Mouse (Mus musculus) ES-CJ7 (cell line): ENCODE results near the gene Spink8.
"Not testable (repeated sequence)": the region's sequence is repeated elsewhere in the genome, so short reads cannot be mapped to it uniquely, and the experiment has no call there.

Source experiments
- DNase-seq: peaks from one replicate; pipeline ENCODE4 v3.0.0; 2011; ENCODE audit warnings: low read depth, low spot score

Spink8 gene

DNA sequence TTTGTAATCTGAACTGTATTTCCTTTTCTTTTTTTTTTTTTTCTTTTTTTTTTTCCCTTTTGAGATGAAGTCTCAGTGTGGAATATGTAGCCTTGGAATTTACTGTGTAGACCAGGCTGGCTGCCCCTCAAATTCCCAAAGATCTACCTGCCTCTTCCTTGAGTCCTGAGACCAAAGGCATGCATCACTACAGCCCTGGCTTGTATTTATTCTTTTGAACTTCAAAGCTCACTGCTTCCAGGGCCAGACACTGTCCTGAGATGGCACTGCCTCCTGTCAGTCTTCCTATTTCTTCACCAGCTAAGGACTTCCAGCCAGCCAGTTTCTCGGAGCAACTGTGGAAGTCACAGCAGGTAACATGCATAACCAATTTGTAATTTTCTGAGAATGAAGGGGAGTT, at the start of gene Spink8:
Spink8 (plus strand) TSS at position 301 of the 400 bp plus-strand sequence.
- DNase-seq, result no peak

- not testable (repeated sequence) for DNase-seq
These were observed 45.2 kb upstream of the Spink8 start for GRCm38 (mm10) chr9:109766841-109767240.

- DNase-seq, result not testable (repeated sequence)
These were observed 21.5 kb upstream of the Spink8 start, which contains the start of gene Fbxw27 for GRCm38 (mm10) chr9:109790570-109790969. Gene Fbxw27, minus strand, starts transcription at chr9:109790670.

GRCm38 (mm10) chr9:109795221-109795620, 16.9 kb upstream of the Spink8 start:
- no peak for DNase-seq

DNA sequence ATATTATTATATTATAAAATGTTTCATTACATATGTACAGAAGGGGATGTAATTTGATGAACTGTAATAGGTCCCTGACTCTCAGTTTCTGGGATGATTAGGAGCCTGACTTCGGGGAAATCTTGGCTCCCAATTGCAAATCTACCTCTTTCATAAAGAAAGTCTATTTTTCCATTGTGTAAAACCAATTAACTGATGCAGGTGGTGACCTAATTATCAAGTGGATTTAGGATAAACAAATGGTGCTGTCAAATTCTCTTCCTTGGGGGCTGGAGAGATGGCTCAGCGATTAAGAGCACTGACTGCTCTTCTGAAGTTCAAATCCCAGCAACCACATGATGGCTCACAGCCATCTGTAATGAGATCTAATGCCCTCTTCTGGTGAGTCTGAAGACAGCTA, 16.3 kb upstream of the Spink8 start:
- DNase-seq, result no peak

- DNase-seq, result peak; percentile 65
These were observed 14.0 kb upstream of the Spink8 start for GRCm38 (mm10) chr9:109798051-109798450.

- not testable (repeated sequence) for DNase-seq
These were observed 6.5 kb upstream of the Spink8 start for GRCm38 (mm10) chr9:109805596-109805995.

DNA sequence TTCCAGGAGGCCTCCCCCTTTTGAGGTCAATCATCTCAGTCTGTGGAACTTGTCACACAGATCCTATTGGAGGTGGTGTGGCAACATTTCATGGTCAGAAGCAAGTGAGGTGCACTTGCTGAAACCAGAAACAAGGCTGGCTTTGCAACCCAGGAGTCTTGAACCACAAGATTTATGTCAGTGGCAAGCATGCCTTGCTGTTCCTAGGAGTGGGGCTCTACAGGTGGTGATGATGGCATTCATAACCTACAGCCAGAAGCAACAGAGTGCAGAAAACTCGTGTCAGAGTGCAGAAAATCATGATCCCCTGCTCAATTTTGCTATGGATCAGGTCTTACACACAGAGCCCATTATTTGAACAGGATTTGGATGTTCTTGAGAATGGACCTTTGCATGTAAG, 5.8 kb upstream of the Spink8 start:
- no peak for DNase-seq

DNA sequence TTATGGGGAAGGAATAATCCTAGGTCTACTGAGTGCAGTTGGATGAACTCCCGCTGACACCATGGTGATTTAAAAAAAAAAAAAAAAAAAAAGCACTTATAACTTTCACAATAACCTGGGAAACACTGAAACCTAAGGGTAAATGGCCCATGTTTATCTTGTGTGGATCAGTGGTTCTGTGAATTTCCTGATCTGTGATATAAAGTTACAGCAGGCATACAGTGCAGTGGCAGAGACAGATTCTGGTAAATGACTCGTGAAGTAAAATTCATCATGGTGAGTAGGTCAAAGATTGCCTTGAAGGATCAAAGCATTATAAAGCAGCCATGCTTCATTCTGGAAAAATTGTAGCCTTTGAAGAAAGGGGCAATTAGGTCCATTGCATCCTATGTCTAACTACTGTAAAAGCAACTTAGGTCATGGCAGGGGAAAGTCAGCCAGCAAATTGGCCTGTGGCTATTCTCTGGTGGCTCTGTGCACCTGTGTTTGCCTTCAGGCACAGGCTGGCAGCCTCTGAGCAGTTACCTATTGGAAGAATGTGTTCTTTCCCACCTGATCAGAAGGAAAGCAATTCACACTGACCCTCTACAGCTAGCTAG, 5.3 kb upstream of the Spink8 start:
- DNase-seq, result no peak

DNA sequence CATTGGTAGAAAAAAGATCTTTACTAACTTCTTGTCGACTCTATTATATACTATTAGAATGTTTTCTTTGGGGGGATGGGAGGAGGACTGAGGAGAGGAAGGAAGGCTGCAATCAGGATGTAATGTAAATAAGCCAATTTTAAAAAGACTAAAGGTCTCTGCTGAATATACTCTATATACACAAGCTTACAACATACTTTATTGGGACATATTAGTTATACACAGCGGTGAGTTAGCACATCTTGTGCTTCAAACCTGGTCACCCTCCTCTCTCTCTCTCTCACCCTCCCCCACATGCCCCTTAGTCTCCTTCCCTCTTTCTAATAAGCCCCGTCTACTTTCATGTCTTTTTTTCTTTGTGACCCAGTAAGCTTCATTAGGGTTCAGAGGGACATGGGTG, 4.2 kb upstream of the Spink8 start:
- no peak for DNase-seq

GRCm38 (mm10) chr9:109813424-109813823, 1.3 kb downstream of the Spink8 start:
- no peak for DNase-seq

DNA sequence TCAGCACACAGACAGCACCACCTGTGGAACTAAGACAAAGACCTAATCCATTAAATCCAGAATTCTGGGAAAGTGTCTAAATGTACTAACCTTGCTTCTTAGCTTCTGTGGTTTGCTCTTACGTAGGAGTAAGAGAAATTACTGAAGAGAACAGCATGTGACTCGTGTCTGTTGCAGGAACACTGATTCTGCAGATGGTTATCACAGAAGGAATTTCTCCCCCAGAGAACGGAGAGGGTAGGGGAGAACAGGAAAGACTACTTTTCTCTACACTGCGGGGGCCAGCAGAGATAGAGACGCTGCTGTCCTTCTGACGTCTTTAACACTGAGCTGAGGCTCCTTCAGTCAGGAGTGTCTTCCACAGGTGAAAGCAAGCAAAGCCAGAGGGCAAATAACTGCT, 4.3 kb downstream of the Spink8 start:
- DNase-seq, result no peak

DNA sequence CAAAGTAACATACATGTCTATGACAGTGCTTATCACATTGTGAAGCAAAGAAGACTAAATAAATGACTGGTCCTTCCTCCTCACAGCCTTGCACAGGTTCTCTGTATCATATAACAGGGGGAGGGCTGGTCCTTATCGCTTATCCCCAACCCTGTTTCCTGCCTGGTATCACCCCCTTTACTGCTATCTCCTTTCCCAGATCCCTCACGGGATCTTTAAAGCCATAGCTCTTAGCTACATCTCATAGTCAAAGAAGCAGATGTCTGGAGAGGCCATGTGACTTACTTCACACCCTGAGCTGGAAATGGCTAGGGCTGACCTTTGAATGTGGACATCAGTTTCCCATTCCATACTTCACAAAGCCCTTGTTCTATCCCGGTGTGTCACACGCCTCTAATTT, 13.7 kb downstream of the Spink8 start:
- DNase-seq, result no peak

DNA sequence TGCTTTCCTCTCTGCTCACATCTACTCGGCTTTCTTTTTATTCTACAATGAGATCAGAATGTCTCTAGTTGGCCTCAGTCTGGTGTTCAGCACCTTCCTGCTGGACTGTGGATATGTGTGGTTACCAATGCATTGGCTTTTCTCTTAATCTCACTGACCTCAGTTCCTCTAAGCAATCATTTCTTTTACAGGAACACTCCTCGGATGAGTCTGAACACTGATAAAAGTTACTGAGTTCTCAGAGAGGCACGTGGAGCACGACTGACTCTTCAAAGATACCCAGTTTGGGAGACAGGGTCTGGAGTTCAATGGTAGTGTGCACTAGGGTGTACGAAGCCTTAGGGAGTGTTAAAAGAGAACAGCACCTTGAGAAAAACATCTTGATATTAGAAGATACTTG, 14.1 kb downstream of the Spink8 start:
- no peak for DNase-seq

DNA sequence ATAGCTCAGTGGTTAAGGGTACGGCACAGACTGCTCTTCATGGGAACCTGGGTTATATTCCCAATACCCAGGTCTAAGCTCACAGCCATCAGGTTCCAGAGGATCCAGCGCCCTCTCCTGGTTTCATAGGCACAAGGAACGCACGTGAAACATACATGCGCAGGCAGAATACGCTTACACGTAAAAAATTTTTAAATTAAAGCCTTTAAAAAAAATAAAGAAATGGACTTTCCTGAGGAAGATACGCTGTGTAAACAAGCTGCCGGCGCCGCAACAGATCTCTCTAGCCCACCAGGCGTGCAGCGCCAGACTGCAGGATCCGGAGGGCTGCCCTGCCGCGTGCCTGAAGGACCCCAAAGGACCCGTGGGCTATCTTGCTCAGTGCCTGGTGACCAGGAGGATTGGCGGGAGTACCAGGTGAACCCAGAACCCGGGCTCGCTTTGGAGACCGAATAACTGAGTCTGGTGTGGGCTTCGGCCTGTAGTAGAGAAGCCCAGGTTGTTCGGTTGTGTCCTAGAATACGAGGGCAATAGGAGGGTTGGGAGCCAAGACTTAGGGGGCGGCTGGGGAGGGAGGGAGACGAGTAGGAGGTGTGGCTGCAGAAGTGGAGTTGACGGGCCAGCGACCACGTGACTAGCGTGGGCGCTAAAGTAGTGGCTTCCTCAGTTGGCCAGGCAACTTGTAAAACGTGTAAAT, 20.5 kb downstream of the Spink8 start, which contains the start of gene Nme6:
Nme6 (plus strand) TSS at position 359 of the 697 bp plus-strand sequence.
- peak; percentile 87 for DNase-seq

DNA sequence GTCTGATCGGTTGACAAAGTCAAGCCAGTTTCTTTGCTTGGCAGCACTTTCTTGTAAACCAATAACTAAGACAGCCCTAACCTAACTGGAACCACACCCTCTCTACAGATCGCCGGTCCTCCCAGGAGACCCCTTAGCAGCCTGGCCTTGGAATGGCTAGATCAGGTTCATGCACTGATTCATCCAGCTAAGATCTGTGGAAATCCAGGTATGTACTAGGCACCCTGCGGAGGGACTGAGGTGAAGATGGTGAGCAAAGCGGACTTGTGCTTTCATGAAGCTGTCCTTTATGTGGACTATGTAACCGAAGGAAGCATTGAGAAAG, 21.0 kb downstream of the Spink8 start:
- DNase-seq, result no peak

- DNase-seq, result no peak
These were observed 37.3 kb downstream of the Spink8 start, which contains the start of gene Camp for GRCm38 (mm10) chr9:109849312-109849758. Gene Camp, minus strand, starts transcription at chr9:109849617.

DNA sequence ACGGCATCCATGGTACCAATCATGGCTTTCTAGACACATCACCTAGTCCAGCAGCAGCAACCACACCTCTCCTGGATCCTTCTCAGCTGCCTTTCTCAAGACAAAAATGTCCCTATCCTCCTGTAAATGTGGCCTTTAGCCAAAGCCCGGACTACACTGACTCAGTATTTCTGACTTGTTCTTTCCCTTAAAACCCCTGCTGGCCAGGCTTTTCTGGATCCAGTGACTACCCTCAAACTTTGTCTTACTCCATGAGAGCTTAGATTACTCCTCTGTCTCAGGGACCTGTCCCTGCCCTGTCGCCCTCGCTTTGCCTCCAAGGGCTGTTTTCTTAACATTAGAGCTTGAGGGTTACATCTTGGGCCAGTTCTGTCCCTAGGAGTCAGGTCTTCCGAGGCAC, 38.0 kb downstream of the Spink8 start:
- no peak for DNase-seq

DNA sequence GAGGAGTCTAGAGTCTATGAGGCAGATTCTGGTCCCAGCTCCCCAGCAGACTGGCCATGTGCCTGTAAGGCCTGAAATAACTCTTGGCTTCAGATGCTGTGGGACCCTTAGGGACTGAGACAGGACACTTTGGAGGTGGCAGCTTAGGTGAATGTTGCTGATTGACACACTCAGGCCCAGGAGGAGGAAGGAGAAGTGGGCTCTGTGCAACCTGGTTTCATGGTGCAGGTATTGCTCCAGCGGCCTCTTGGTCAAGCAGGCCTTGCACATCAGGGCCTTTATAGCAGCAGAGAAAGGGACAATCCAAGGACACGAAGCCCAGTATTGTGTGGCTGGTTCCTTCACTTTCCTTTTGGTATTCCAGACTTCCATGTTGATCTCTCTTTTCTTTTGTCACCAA, 42.3 kb downstream of the Spink8 start:
- no peak for DNase-seq

GRCm38 (mm10) chr9:109855947-109856346, 43.9 kb downstream of the Spink8 start:
- DNase-seq, result no peak

GRCm38 (mm10) chr9:109862397-109863044, 50.4 kb downstream of the Spink8 start:
- DNase-seq, result peak; percentile 83

DNA sequence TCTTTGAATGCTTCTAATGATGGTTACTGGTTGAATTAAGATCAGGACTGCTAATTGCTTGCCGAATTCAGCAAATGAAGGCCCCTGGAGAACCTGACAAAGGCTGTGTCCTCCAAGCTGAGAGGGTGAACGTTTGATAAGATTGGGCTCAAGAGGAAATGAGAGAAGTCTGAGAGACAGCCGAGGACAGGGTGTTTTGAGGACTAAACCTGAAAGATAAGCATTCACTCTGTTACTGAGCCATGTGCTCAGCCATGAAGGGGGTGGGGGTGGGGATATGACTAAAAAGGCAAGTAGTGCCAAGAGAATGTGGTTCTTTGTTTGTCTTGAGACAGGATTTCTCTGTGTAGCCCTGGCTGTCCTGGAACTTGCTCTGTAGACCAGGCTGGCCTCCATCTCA, 51.0 kb downstream of the Spink8 start:
- DNase-seq, result no peak

DNA sequence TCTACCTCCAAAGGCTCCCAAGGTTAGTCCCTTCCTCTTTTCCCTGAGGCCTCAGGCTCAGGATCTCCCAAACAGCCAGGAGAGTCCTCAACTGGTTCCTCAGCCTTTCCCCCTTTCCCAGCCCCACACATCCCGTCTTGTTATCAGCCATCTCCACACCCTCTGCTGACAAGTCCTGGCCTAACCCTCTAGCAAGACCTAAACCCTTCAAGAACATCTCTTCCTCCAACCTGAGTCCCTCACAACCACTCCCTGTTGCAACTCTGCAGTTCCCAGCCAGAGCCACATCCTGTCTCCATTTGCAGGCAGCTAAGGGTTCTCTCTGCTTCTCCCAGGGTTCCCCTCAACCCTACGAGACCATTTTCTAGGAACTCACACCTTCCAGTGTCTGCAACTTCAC, 54.1 kb downstream of the Spink8 start:
- no peak for DNase-seq
